Mouse (Mus musculus): Measurements from ENCODE around the gene Cenpu.
A peak's percentile ranks its signal among the peaks of the same experiment; 100 is the strongest.

The Cenpu gene

GRCm38 (mm10) chr8:46599314-46599904 is 47.6 kb downstream of the Cenpu start:
- DNase-seq (ENCODE audit: low read depth, low spot score): no peak

- DNase-seq (ENCODE audit: low read depth, low spot score): no peak
Observed at GRCm38 (mm10) chr8:46600959-46601707, 49.3 kb downstream of the Cenpu start.

GRCm38 (mm10) chr8:46603587-46603986 is 51.8 kb downstream of the Cenpu start:
- no peak for DNase-seq (ENCODE audit: low read depth, low spot score)

DNA sequence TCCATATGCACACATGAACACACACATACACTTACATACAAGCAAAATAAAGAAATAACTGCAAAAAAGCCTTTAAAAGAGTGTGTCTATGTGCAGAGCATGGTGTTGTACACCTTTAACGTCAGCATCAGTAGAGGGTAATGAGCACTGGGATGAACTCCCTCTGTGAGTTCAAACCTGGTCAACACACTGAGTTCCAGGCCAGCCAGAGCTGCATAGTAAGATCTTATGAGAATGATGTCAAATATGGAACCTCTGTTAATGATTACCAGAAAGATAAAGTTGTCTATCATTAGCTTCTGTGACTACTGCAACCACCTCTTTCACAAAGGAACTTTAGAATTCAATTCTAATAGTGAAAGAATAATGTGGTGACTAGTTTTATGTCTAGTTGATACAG is 55.1 kb downstream of the Cenpu start:
- no peak for DNase-seq (ENCODE audit: low read depth, low spot score)

DNA sequence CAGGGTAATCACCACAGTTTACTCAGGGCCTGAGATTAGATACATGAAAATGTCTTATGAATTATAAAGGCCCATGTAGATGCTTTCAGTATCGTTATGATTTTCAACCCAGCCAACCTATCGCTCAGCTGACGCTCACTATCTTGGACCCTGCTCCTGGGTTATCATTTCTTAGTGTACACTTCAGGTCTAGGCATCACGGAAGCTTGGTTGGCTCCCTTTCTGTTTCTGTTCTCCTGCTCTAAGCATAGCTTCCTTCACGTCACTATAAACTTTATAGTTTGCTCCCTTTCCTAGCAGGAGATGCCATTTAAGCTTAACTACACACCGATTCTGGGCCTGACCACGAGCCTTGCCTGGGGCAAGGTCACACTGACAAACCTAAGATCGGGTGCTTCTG is 59.7 kb downstream of the Cenpu start:
- DNase-seq (ENCODE audit: low read depth, low spot score): peak; percentile 37

GRCm38 (mm10) chr8:46612913-46613312 is 61.1 kb downstream of the Cenpu start:
- DNase-seq (ENCODE audit: low read depth, low spot score): no peak

DNA sequence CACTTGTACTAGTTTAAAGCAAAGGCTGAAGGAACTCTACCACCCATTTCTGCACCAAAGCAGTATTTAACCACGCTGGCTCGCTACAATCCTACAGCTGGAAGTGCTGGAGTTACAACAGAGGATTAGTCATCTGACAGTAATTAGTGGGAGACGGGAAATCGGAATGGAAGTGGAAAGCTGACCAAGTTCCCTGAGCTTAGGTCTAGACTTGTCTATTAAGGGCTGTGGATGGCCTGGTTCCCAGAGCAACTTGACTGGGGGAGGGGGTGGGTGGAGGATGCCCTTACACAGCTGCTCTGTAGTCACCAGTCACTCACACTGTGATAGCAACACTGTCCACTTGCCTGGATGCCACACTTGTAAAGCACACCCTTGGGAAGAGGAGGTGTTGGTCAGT is 61.5 kb downstream of the Cenpu start:
- no peak for DNase-seq (ENCODE audit: low read depth, low spot score)

GRCm38 (mm10) chr8:46615936-46616335 is 64.1 kb downstream of the Cenpu start:
- peak; percentile 32 for DNase-seq (ENCODE audit: low read depth, low spot score)

GRCm38 (mm10) chr8:46616879-46617689 is 65.3 kb downstream of the Cenpu start, which contains the start of the genes Primpol and Casp3:
Gene Primpol (minus strand): TSS chr8:46617212.
Gene Casp3 (plus strand): TSS chr8:46617291.
- DNase-seq (ENCODE audit: low read depth, low spot score): peak; percentile 98

GRCm38 (mm10) chr8:46617690-46618620 is 66.1 kb downstream of the Cenpu start:
- DNase-seq (ENCODE audit: low read depth, low spot score): peak; percentile 71

DNA sequence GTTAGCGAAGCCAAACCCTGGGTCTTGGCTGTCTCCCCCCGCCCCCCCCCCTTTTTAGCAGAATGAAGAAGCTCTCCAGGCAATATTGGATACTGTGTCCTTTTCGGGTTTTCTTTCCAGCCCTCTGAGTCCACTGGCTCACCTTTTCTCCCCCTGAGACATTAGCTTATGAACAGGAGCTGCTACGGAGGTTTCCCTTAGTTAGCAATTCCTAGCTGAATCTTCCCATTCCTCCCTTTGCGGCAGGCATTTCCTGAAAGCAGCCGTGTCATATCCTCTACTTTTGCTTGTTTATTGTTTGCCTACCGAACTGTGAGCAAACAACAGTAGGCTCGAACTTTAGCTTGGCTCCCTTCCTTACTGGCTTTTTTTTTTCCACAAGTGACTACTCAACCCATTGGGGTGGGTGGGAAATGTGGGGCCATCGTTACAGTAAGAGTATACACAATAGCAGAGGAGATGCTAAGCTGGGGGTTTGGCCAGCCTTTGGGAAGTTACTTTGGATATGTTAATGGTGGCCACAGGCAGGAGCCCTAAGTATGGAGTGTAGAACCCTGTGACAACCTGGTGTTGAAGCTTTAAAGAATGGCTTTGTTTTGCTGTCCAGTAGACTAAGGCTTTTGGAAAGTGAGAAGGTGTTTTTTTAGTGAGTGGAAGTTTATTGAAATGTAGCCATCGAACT is 67.0 kb downstream of the Cenpu start:
- DNase-seq (ENCODE audit: low read depth, low spot score): no peak

DNA sequence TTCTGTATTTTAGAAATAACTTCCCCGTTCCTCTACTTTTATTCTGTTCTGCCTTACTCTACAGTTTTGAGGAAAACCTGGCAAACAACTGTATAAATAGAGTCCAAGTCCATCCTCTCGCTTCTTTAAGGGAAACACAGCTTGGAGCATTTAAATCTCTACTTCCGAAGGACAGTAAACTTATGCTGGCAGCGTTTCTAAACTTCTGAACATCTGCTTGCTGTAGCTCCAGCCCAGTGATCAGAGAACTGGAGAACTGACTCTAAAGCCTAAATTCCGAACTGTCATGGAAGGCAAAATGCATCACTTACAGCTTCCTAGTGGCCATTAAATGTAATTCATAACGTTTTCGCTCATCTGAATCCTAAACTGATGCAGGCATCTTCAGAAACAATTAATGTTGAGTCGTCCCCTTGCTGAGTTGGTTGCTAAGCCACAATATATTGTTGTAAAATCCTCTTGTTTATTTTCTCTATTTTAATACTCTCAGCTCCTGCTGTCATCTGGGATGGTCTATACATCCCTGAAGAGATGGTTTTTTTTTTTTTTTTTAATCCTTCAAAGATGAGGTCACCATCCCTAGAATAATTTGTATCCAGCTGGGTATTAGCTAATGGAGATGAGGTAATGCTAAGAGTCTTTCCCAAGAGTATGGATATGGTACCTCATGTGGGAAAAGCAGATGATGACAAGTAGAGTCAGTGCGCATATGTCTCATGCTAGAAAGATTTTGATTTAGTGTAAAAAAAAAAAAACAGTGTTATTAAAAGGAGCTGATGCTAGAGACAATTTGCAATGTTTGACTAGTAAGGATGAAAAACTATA is 70.8 kb downstream of the Cenpu start:
- no peak for DNase-seq (ENCODE audit: low read depth, low spot score)

- no peak for DNase-seq (ENCODE audit: low read depth, low spot score)
Observed at GRCm38 (mm10) chr8:46625166-46625565, 73.3 kb downstream of the Cenpu start.

DNA sequence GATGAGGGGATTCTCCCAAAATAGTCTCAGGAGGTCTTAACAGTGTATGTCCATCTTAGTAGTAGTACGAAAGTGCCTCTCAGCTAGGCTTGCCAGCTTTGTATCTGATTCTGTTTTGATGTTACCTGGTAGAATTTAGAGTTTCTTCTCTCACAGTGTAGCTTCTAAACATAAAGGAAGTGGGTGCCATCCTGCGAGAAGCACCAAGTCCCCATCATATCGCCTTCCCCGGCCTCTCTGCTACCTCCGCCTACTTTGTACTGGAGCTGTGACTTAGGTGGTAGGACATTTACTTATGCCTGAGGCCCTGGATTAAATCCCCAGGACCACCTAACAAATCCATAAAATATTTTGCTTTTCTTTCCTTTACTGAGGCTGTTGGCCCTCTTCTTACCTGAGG is 74.8 kb downstream of the Cenpu start:
- no peak for DNase-seq (ENCODE audit: low read depth, low spot score)

DNA sequence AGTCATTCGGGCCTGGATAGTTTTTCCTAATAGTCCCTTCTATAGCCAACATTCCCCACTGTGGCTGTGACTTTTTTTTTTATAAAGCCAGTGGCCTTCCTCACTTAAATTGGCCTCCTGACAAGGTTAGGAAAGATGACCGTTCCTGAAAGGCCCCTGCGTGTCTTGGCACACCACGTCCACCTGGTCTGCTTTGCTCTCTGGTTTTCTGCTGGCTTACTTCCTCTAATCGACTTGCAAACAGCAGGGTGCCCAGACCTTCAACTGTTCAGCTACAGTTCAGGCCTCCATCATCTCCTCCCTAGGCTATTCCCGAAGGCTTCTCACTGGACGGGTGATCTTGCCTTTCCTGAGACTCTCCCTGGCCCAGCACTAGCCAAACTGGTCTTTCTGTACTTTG is 76.1 kb downstream of the Cenpu start:
- peak; percentile 80 for DNase-seq (ENCODE audit: low read depth, low spot score)

DNA sequence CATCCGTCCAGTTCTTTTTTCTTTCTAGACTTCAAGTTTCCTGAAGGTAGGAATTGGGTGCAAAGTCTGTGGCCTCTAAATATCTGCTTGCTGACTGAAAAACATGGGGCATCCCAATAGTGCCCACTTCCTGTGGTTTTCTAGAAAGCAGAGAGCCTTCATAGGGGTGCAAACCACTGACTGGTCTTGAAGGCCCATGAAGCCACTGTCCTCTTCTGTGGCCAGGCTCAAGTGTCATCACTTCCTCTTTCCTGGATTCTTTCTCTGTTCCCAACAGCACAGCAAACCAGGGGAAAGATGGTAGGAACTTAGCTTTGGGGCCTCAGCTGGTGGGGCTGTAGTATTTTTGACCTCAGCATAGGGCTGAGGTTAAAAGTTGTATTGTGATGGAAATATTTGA is 76.8 kb downstream of the Cenpu start:
- no peak for DNase-seq (ENCODE audit: low read depth, low spot score)
